Mouse (Mus musculus) bone marrow, adult 2 months (tissue): ENCODE measurements around the gene Olfr1367. TPM values are rescaled to one million over a fixed set of nuclear protein-coding genes. Genes with fewer than 3 reads are reported as not detected.

ENCODE experiments used
- H3K27ac ChIP-seq: fragments of 200-500 bp; 2 replicates; pipeline ENCODE4 v1.5.1; 2012; ENCODE audit warnings: low read depth, mild to moderate bottlenecking, control low read depth, inconsistent platforms, low read length; ENCODE audit not compliant: control insufficient read depth, poor library complexity, insufficient read depth
- H3K4me1 ChIP-seq: fragments of 200-500 bp; 2 replicates; pipeline ENCODE4 v1.6.1; 2011; ENCODE audit warnings: low read length; ENCODE audit not compliant: control insufficient read depth, insufficient read depth
- H3K4me3 ChIP-seq: fragments of 200-500 bp; replicated peaks from 2 replicates; pipeline ENCODE3; 2011; ENCODE audit warnings: mild to moderate bottlenecking, low read depth, low read length, control low read depth; ENCODE audit not compliant: control insufficient read depth
- CTCF ChIP-seq: fragments of 200-500 bp; IDR thresholded peaks from 2 replicates; pipeline ENCODE4 v1.5.1; 2011; ENCODE audit warnings: low read length, control low read depth; ENCODE audit not compliant: control insufficient read depth, insufficient read depth
- POLR2A ChIP-seq: fragments of 200-500 bp; IDR thresholded peaks from 2 replicates; pipeline ENCODE4 v1.6.1; 2011; ENCODE audit warnings: low read depth, mild to moderate bottlenecking, control low read depth, low read length, borderline replicate concordance; ENCODE audit not compliant: control insufficient read depth
- WGBS: fragments of 180-500 bp; shearing (Covaris S2); methylation state at CpG from one replicate; pipeline ENCODE4 v1.1.7; 2018; 5-methylcytosine and 5-hydroxymethylcytosine counted together
- polyA plus RNA-seq: library from polyadenylated mRNA; stranded (reverse); fragments of >200 nt; gene quantifications from 2 replicates; pipeline ENCODE4 v1.2.4, GENCODE M21; 2011; ENCODE audit warnings: low replicate concordance; ENCODE audit not compliant: missing spikeins, insufficient read depth, insufficient read length

Olfr1367 gene
- not detected in 2 replicates for polyA plus RNA-seq

GRCm38 (mm10) chr13:21346610-21347009 lies at the start of gene Olfr1367:
Gene Olfr1367, plus strand, starts transcription at chr13:21346910.
- no peak within 1 kb of the TSS for H3K27ac ChIP-seq
- H3K4me3 ChIP-seq: no peak within 1 kb of the TSS
- TF ChIP-seq CTCF (no peak), POLR2A (no peak)
- 81% methylated on average over 1 of the region's 1 CpGs for WGBS
- no peaks in the 10 kb centered on the region for H3K4me1 ChIP-seq

- WGBS: 59% methylated on average over 3 of the region's 3 CpGs
- no peaks in the 10 kb centered on the region for H3K4me1 ChIP-seq
- H3K27ac ChIP-seq: no peak overlapping the region
- no peak overlapping the region for H3K4me3 ChIP-seq
- TF ChIP-seq CTCF (no peak), POLR2A (no peak)
Observed at GRCm38 (mm10) chr13:21298557-21298956, 48.2 kb upstream of the Olfr1367 start.

- WGBS: 85% methylated on average over 3 of the region's 3 CpGs
- no peaks in the 10 kb centered on the region for H3K4me1 ChIP-seq
- no peak overlapping the region for H3K4me3 ChIP-seq
- TF ChIP-seq CTCF (no peak), POLR2A (no peak)
- H3K27ac ChIP-seq: no peak overlapping the region
Observed at GRCm38 (mm10) chr13:21304483-21305066, 42.1 kb upstream of the Olfr1367 start.

GRCm38 (mm10) chr13:21309788-21310187 lies 36.9 kb upstream of the Olfr1367 start:
- H3K27ac ChIP-seq: no peak overlapping the region
- no peak overlapping the region for H3K4me3 ChIP-seq
- TF ChIP-seq POLR2A (no peak), CTCF (no peak)
- WGBS: 44% methylated on average over 2 of the region's 2 CpGs
- H3K4me1 ChIP-seq: no peaks in the 10 kb centered on the region

- Histone ChIP-seq H3K4me3 (no peak within 1 kb of the TSS), H3K27ac (no peak within 1 kb of the TSS), H3K4me1 (no peaks in the 10 kb centered on the region)
- 43% methylated on average over 3 of the region's 3 CpGs for WGBS
- TF ChIP-seq CTCF (no peak), POLR2A (no peak)
Observed at GRCm38 (mm10) chr13:21311926-21312325, 34.8 kb upstream of the Olfr1367 start, which contains the start of gene Gpx6. Gene Gpx6, plus strand, starts transcription at chr13:21312125.

- TF ChIP-seq POLR2A (no peak), CTCF (no peak)
- no peak overlapping the region for H3K4me3 ChIP-seq
- no peak overlapping the region for H3K27ac ChIP-seq
- no peaks in the 10 kb centered on the region for H3K4me1 ChIP-seq
- 57% methylated on average over 4 of the region's 5 CpGs for WGBS
Observed at GRCm38 (mm10) chr13:21312854-21313253, 33.9 kb upstream of the Olfr1367 start.

GRCm38 (mm10) chr13:21313903-21314302 lies 32.8 kb upstream of the Olfr1367 start:
- H3K4me1 ChIP-seq: no peaks in the 10 kb centered on the region
- TF ChIP-seq POLR2A (no peak), CTCF (no peak)
- H3K4me3 ChIP-seq: no peak overlapping the region
- WGBS: 73% methylated on average over 4 of the region's 4 CpGs
- no peak overlapping the region for H3K27ac ChIP-seq

- Histone ChIP-seq H3K4me1 (no peaks in the 10 kb centered on the region), H3K27ac (no peak overlapping the region), H3K4me3 (no peak overlapping the region)
- TF ChIP-seq POLR2A (no peak), CTCF (no peak)
- 72% methylated on average over 3 of the region's 3 CpGs for WGBS
Observed at GRCm38 (mm10) chr13:21320262-21320661, 26.4 kb upstream of the Olfr1367 start.
